Mouse (Mus musculus): Measurements from ENCODE around the gene Ofcc1. TPM values are rescaled to one million over a fixed set of nuclear protein-coding genes. Genes with fewer than 3 reads are reported as not detected.

Ofcc1 gene
- polyA plus RNA-seq, 1 experiment from 2014 or later, result 0.04 TPM

GRCm38 (mm10) chr13:40280616-40281015 is 80.6 kb downstream of the Ofcc1 start:
- no peak for TF ChIP-seq CTCF (IDR thresholded peaks at IDR 0.05; ENCODE audit: low read depth)
- no peak for TF ChIP-seq EP300 (optimal IDR thresholded peaks at IDR 0.05)
- H3K9me3 ChIP-seq (ENCODE audit: control insufficient read depth, low read length), result no peaks in the 10 kb centered on the region
- H3K4me2 ChIP-seq (replicated peaks; ENCODE audit: low read depth), result no peak overlapping the region
- no peak for ATAC-seq (ENCODE audit: low FRiP score, low TSS enrichment)
- H3K27ac ChIP-seq (replicated peaks), result no peak overlapping the region
- H3K4me3 ChIP-seq (ENCODE audit: low read depth, low read length), result no peak overlapping the region
- no peaks in the 10 kb centered on the region for H3K27me3 ChIP-seq (ENCODE audit: control insufficient read depth, insufficient read depth, low read length)
- no peaks in the 10 kb centered on the region for H3K4me1 ChIP-seq (replicated peaks; ENCODE audit: control insufficient read depth, insufficient read depth)
- no peaks in the 10 kb centered on the region for H3K36me3 ChIP-seq (ENCODE audit: control insufficient read depth, insufficient read depth, low read length)
- no peak for DNase-seq (ENCODE audit: low spot score)
- WGBS, result 77% methylated on average over 5 of the region's 5 CpGs
- H3K9ac ChIP-seq (ENCODE audit: low read length), result no peak overlapping the region

- Histone ChIP-seq H3K27me3 (ENCODE audit: control insufficient read depth, insufficient read depth, low read length) (no peaks in the 10 kb centered on the region), H3K9ac (ENCODE audit: low read length) (no peak overlapping the region), H3K27ac (replicated peaks) (no peak overlapping the region), H3K4me2 (replicated peaks; ENCODE audit: low read depth) (no peak overlapping the region), H3K4me3 (ENCODE audit: low read depth, low read length) (no peak overlapping the region), H3K4me1 (replicated peaks; ENCODE audit: control insufficient read depth, insufficient read depth) (no peaks in the 10 kb centered on the region), H3K9me3 (ENCODE audit: control insufficient read depth, low read length) (no peaks in the 10 kb centered on the region), H3K36me3 (ENCODE audit: control insufficient read depth, insufficient read depth, low read length) (no peaks in the 10 kb centered on the region)
- TF ChIP-seq EP300 (optimal IDR thresholded peaks at IDR 0.05) (no peak), CTCF (IDR thresholded peaks at IDR 0.05; ENCODE audit: low read depth) (no peak)
- 93% methylated on average over 9 of the region's 9 CpGs for WGBS
- no peak for ATAC-seq (ENCODE audit: low FRiP score, low TSS enrichment)
- DNase-seq (ENCODE audit: low spot score), result no peak
Measured at GRCm38 (mm10) chr13:40267546-40267945, 93.7 kb downstream of the Ofcc1 start.

GRCm38 (mm10) chr13:40263087-40263807 is 98.0 kb downstream of the Ofcc1 start:
- Histone ChIP-seq H3K9ac (ENCODE audit: low read length) (no peak overlapping the region), H3K4me3 (ENCODE audit: low read depth, low read length) (no peak overlapping the region), H3K27me3 (ENCODE audit: control insufficient read depth, insufficient read depth, low read length) (no peaks in the 10 kb centered on the region), H3K4me2 (replicated peaks; ENCODE audit: low read depth) (no peak overlapping the region), H3K27ac (replicated peaks) (no peak overlapping the region), H3K4me1 (replicated peaks; ENCODE audit: control insufficient read depth, insufficient read depth) (no peaks in the 10 kb centered on the region), H3K36me3 (ENCODE audit: control insufficient read depth, insufficient read depth, low read length) (no peaks in the 10 kb centered on the region), H3K9me3 (ENCODE audit: control insufficient read depth, low read length) (no peaks in the 10 kb centered on the region)
- TF ChIP-seq CTCF (IDR thresholded peaks at IDR 0.05; ENCODE audit: low read depth) (no peak), EP300 (optimal IDR thresholded peaks at IDR 0.05) (no peak)
- WGBS, result 72% methylated on average over 16 of the region's 16 CpGs
- ATAC-seq (ENCODE audit: low FRiP score, low TSS enrichment) (no peak), DNase-seq (ENCODE audit: low spot score) (no peak)

- no peak overlapping the region for H3K27ac ChIP-seq (replicated peaks)
- H3K9ac ChIP-seq (ENCODE audit: low read length), result no peak overlapping the region
- no peak for TF ChIP-seq CTCF (IDR thresholded peaks at IDR 0.05; ENCODE audit: low read depth)
- TF ChIP-seq EP300 (optimal IDR thresholded peaks at IDR 0.05), result no peak
- H3K9me3 ChIP-seq (ENCODE audit: control insufficient read depth, low read length), result no peaks in the 10 kb centered on the region
- H3K4me1 ChIP-seq (replicated peaks; ENCODE audit: control insufficient read depth, insufficient read depth), result no peaks in the 10 kb centered on the region
- no peak overlapping the region for H3K4me2 ChIP-seq (replicated peaks; ENCODE audit: low read depth)
- H3K27me3 ChIP-seq (ENCODE audit: control insufficient read depth, insufficient read depth, low read length), result no peaks in the 10 kb centered on the region
- no peak for DNase-seq (ENCODE audit: low spot score)
- H3K4me3 ChIP-seq (ENCODE audit: low read depth, low read length), result no peak overlapping the region
- no peaks in the 10 kb centered on the region for H3K36me3 ChIP-seq (ENCODE audit: control insufficient read depth, insufficient read depth, low read length)
- WGBS, result 71% methylated on average over 5 of the region's 5 CpGs
- ATAC-seq (ENCODE audit: low FRiP score, low TSS enrichment), result no peak
Measured at GRCm38 (mm10) chr13:40258757-40259156, 102.5 kb downstream of the Ofcc1 start.

GRCm38 (mm10) chr13:40243821-40244220 is 117.4 kb downstream of the Ofcc1 start:
- Histone ChIP-seq H3K27ac (replicated peaks) (no peak overlapping the region), H3K27me3 (ENCODE audit: control insufficient read depth, insufficient read depth, low read length) (no peaks in the 10 kb centered on the region), H3K4me2 (replicated peaks; ENCODE audit: low read depth) (no peak overlapping the region), H3K4me1 (replicated peaks; ENCODE audit: control insufficient read depth, insufficient read depth) (no peaks in the 10 kb centered on the region), H3K36me3 (ENCODE audit: control insufficient read depth, insufficient read depth, low read length) (no peaks in the 10 kb centered on the region), H3K4me3 (ENCODE audit: low read depth, low read length) (no peak overlapping the region), H3K9ac (ENCODE audit: low read length) (no peak overlapping the region), H3K9me3 (ENCODE audit: control insufficient read depth, low read length) (no peaks in the 10 kb centered on the region)
- WGBS, result 59% methylated on average over 6 of the region's 6 CpGs
- TF ChIP-seq EP300 (optimal IDR thresholded peaks at IDR 0.05) (no peak), CTCF (IDR thresholded peaks at IDR 0.05; ENCODE audit: low read depth) (no peak)
- DNase-seq (ENCODE audit: low spot score), result no peak
- no peak for ATAC-seq (ENCODE audit: low FRiP score, low TSS enrichment)

GRCm38 (mm10) chr13:40236356-40236755 is 124.9 kb downstream of the Ofcc1 start:
- Histone ChIP-seq H3K36me3 (ENCODE audit: control insufficient read depth, insufficient read depth, low read length) (no peaks in the 10 kb centered on the region), H3K4me3 (ENCODE audit: low read depth, low read length) (no peak overlapping the region), H3K27ac (replicated peaks) (no peak overlapping the region), H3K4me1 (replicated peaks; ENCODE audit: control insufficient read depth, insufficient read depth) (no peaks in the 10 kb centered on the region), H3K9ac (ENCODE audit: low read length) (no peak overlapping the region), H3K27me3 (ENCODE audit: control insufficient read depth, insufficient read depth, low read length) (no peaks in the 10 kb centered on the region), H3K4me2 (replicated peaks; ENCODE audit: low read depth) (no peak overlapping the region), H3K9me3 (ENCODE audit: control insufficient read depth, low read length) (no peaks in the 10 kb centered on the region)
- 57% methylated on average over 3 of the region's 3 CpGs for WGBS
- DNase-seq (ENCODE audit: low spot score) (no peak), ATAC-seq (ENCODE audit: low FRiP score, low TSS enrichment) (no peak)
- TF ChIP-seq EP300 (optimal IDR thresholded peaks at IDR 0.05), result no peak
- TF ChIP-seq CTCF (IDR thresholded peaks at IDR 0.05; ENCODE audit: low read depth), result no peak
